Mouse (Mus musculus) CH12.LX (cell line): ENCODE results near the gene Zfp318. TPM values are rescaled to one million over a fixed set of nuclear protein-coding genes. Genes with fewer than 3 reads are reported as not detected.

Experiments used
- DNase-seq: peaks from one replicate; pipeline ENCODE4 v3.0.0-alpha.2; 2013; ENCODE audit errors: extremely low read depth
- H3K27ac ChIP-seq: 2 replicates; pipeline ENCODE4 v1.5.1; 2012; ENCODE audit warnings: low read depth, mild to moderate bottlenecking, control low read depth, moderate library complexity; ENCODE audit not compliant: insufficient read depth
- H3K27me3 ChIP-seq: replicated peaks from 2 replicates; pipeline ENCODE3; 2012; ENCODE audit warnings: inconsistent platforms
- H3K36me3 ChIP-seq, 2 experiments: replicated peaks in 1 of 2; 2 replicates each; pipeline versions ENCODE3 to v1.6.1; 2012; ENCODE audit warnings: inconsistent platforms in 1 of 2, low read length in 1 of 2, mild to moderate bottlenecking in 1 of 2, mixed read lengths in 1 of 2, moderate library complexity in 1 of 2; ENCODE audit not compliant: control insufficient read depth in 1 of 2, insufficient read depth in 1 of 2
- H3K4me1 ChIP-seq, 2 experiments: 2 replicates each; pipeline ENCODE4 v1.6.1; 2012; ENCODE audit warnings: inconsistent platforms in 1 of 2, moderate library complexity in 1 of 2; ENCODE audit not compliant: insufficient read depth in 2 of 2, control insufficient read depth in 1 of 2
- H3K4me2 ChIP-seq: 2 replicates; pipeline ENCODE4 v1.6.1; 2012; ENCODE audit warnings: low read depth, mild to moderate bottlenecking, control low read depth; ENCODE audit not compliant: poor library complexity, insufficient read depth, severe bottlenecking
- H3K4me3 ChIP-seq, 3 experiments: fragments of 150-350 bp in 1 of 3; sonication (generic) in 1 of 3; replicated peaks in 1 of 3; 2 replicates each; pipeline versions ENCODE3 to v1.5.1; 2011 to 2012; ENCODE audit warnings: low read depth in 2 of 3, low read length in 2 of 3, mild to moderate bottlenecking in 2 of 3, moderate library complexity in 2 of 3, control low read depth in 1 of 3, improper control_type of control experiment in 1 of 3, inconsistent platforms in 1 of 3, mixed read lengths in 1 of 3; ENCODE audit not compliant: poor library complexity in 1 of 3
- H3K79me2 ChIP-seq: replicated peaks from 2 replicates; pipeline ENCODE4 v1.6.1; 2012; ENCODE audit warnings: mild to moderate bottlenecking, moderate library complexity; ENCODE audit not compliant: control insufficient read depth, poor library complexity, insufficient read depth, severe bottlenecking; ENCODE audit errors: extremely low read depth
- H3K9ac ChIP-seq: 2 replicates; pipeline ENCODE4 v1.6.1; 2012; ENCODE audit warnings: low read depth, mild to moderate bottlenecking, control low read depth, moderate library complexity; ENCODE audit not compliant: insufficient read depth
- H3K9me3 ChIP-seq: replicated peaks from 2 replicates; pipeline ENCODE3; 2012; ENCODE audit warnings: low read length, inconsistent platforms, mixed read lengths
- CHD2 ChIP-seq: IDR thresholded peaks from 2 replicates; pipeline ENCODE4 v1.6.1; 2011; ENCODE audit warnings: low read length, improper control_type of control experiment
- E2F4 ChIP-seq: IDR thresholded peaks from 2 replicates; pipeline ENCODE4 v1.6.1; 2011; ENCODE audit warnings: low read depth, low read length, improper control_type of control experiment; ENCODE audit not compliant: insufficient replicate concordance
- ETS1 ChIP-seq: conservative IDR thresholded peaks from 2 replicates; pipeline ENCODE4 v1.6.1; 2012; ENCODE audit warnings: low read depth, mild to moderate bottlenecking, inconsistent platforms, low read length, improper control_type of control experiment, moderate library complexity
- IRF4 ChIP-seq: IDR thresholded peaks from 2 replicates; pipeline ENCODE4 v1.6.1; 2014; ENCODE audit warnings: low read depth, mild to moderate bottlenecking, inconsistent platforms, low read length, improper control_type of control experiment
- JUND ChIP-seq: conservative IDR thresholded peaks from 2 replicates; pipeline ENCODE4 v1.6.1; 2011; ENCODE audit warnings: low read depth, low read length, improper control_type of control experiment
- KAT2A ChIP-seq: IDR thresholded peaks from 2 replicates; pipeline ENCODE4 v1.6.1; 2012; ENCODE audit warnings: low read length, improper control_type of control experiment, inconsistent platforms; ENCODE audit not compliant: insufficient replicate concordance
- MAFK ChIP-seq: IDR thresholded peaks from 2 replicates; pipeline ENCODE4 v1.6.1; 2011; ENCODE audit warnings: low read length, improper control_type of control experiment; ENCODE audit not compliant: insufficient replicate concordance
- MAX ChIP-seq: IDR thresholded peaks from 2 replicates; pipeline ENCODE4 v1.6.1; 2011; ENCODE audit warnings: low read length, improper control_type of control experiment
- MEF2A ChIP-seq: IDR thresholded peaks from 2 replicates; pipeline ENCODE4 v1.6.1; 2014; ENCODE audit warnings: low read depth, mild to moderate bottlenecking, inconsistent platforms, low read length, improper control_type of control experiment, borderline replicate concordance
- MXI1 ChIP-seq: IDR thresholded peaks from 2 replicates; pipeline ENCODE4 v1.6.1; 2011; ENCODE audit warnings: mild to moderate bottlenecking, low read depth, low read length, improper control_type of control experiment
- NELFE ChIP-seq: IDR thresholded peaks from 2 replicates; pipeline ENCODE4 v1.6.1; 2011; ENCODE audit warnings: low read depth, low read length, improper control_type of control experiment
- POLR2A ChIP-seq: IDR thresholded peaks from 2 replicates; pipeline ENCODE4 v1.6.1; 2011; ENCODE audit warnings: low read depth, mild to moderate bottlenecking, improper control_type of control experiment, low read length
- POLR2AphosphoS2 ChIP-seq: IDR thresholded peaks from 2 replicates; pipeline ENCODE4 v1.6.1; 2011; ENCODE audit warnings: low read depth, low read length, improper control_type of control experiment
- RAD21 ChIP-seq: IDR thresholded peaks from 2 replicates; pipeline ENCODE4 v1.6.1; 2011; ENCODE audit warnings: low read depth, mild to moderate bottlenecking, low read length, improper control_type of control experiment, moderate library complexity
- SIN3A ChIP-seq: IDR thresholded peaks from 2 replicates; pipeline ENCODE4 v1.6.1; 2012; ENCODE audit warnings: low read length, improper control_type of control experiment, inconsistent platforms
- TBP ChIP-seq: conservative IDR thresholded peaks from 2 replicates; pipeline ENCODE4 v1.6.1; 2011; ENCODE audit warnings: low read depth, low read length, improper control_type of control experiment
- UBTF ChIP-seq: IDR thresholded peaks from 2 replicates; pipeline ENCODE4 v1.6.1; 2012; ENCODE audit warnings: low read depth, mild to moderate bottlenecking, inconsistent platforms, low read length, improper control_type of control experiment, moderate library complexity
- ZC3H11A ChIP-seq: IDR thresholded peaks from 2 replicates; pipeline ENCODE4 v1.6.1; 2012; ENCODE audit warnings: low read depth, mild to moderate bottlenecking, inconsistent platforms, low read length, improper control_type of control experiment
- ZKSCAN1 ChIP-seq: IDR thresholded peaks from 2 replicates; pipeline ENCODE4 v1.6.1; 2012; ENCODE audit warnings: low read depth, inconsistent platforms, low read length, improper control_type of control experiment, borderline replicate concordance
- ZMIZ1 ChIP-seq: IDR thresholded peaks from 2 replicates; pipeline ENCODE4 v1.6.1; 2012; ENCODE audit warnings: low read depth, mild to moderate bottlenecking, inconsistent platforms, low read length, improper control_type of control experiment
- ZNF384 ChIP-seq: IDR thresholded peaks from 2 replicates; pipeline ENCODE4 v1.6.1; 2012; ENCODE audit warnings: low read depth, low read length, improper control_type of control experiment, inconsistent platforms
- dilution Hi-C: fragments of 300-500 bp; cut with MboI; formaldehyde crosslinking; loops from 2 replicates; pipeline ENCODE4 v1.14.3; 2020; ENCODE audit warnings: low sequenced_read_pairs; ENCODE audit not compliant: extremely low pct_unique_long_range_greater_than_20kb, extremely low pct_ligation_motif_present
- in situ Hi-C: fragments of 300-500 bp; cut with MboI; formaldehyde crosslinking; loops from 3 replicates; pipeline ENCODE4 v1.14.3; 2019; ENCODE audit warnings: low sequenced_read_pairs, low pct_ligation_motif_present, low pct_unique_long_range_greater_than_20kb, mixed read lengths
- polyA plus RNA-seq: library from polyadenylated mRNA; unstranded; fragments of >175 nt; gene quantifications from 2 replicates; pipeline ENCODE4 v1.2.1, GENCODE M21; 2012; ENCODE audit warnings: low read depth; ENCODE audit not compliant: insufficient read length
- total RNA-seq, 2 experiments: library from RNA; depleted of rRNA; stranded (reverse); fragments of 300-350 nt in 1 of 2; fragments of >200 nt in 1 of 2; gene quantifications; 2 replicates each; pipeline ENCODE4 v1.2.3; 2012 to 2014

The Zfp318 gene
- total and polyA plus RNA-seq, 3 experiments, result 1.4 to 5.0 (median 2.9) TPM

GRCm38 (mm10) chr17:46341208-46341607, 42.3 kb upstream of the Zfp318 start (continued):
- no peak for TF ChIP-seq KAT2A
- TF ChIP-seq MAX, result no peak
- TF ChIP-seq POLR2AphosphoS2, result no peak
- TF ChIP-seq ZC3H11A, result no peak
- TF ChIP-seq POLR2A, result no peak; the same call in 1 of the 2 replicates
- 0 out of 2 replicates have a peak, but pooled peaks have one; percentile 28 for TF ChIP-seq ETS1
- no peak for TF ChIP-seq E2F4
- TF ChIP-seq MAFK, result no peak
- TF ChIP-seq UBTF, result no peak
- TF ChIP-seq TBP, result 0 out of 2 replicates have a peak, but pooled peaks have one; percentile 34

GRCm38 (mm10) chr17:46351026-46351700, 32.4 kb upstream of the Zfp318 start:
- Histone ChIP-seq H3K36me3 (no peaks in the 10 kb centered on the region), H3K9me3 (peaks cover 7% of the 10 kb centered on the region), H3K27ac (no peak overlapping the region), H3K27me3 (peaks cover 13% of the 10 kb centered on the region), H3K9ac (no peak overlapping the region), H3K4me2 (no peak overlapping the region), H3K4me1 (no peaks in the 10 kb centered on the region), H3K79me2 (no peaks in the 10 kb centered on the region), H3K4me3 (no peak overlapping the region)
- in situ Hi-C loops (no loop called here), dilution Hi-C loops (no loop called here)
- no peak for TF ChIP-seq MEF2A
- no peak for TF ChIP-seq MXI1
- TF ChIP-seq ZMIZ1, result no peak
- TF ChIP-seq JUND, result no peak
- no peak for TF ChIP-seq MAX
- no peak for TF ChIP-seq RAD21
- no peak for TF ChIP-seq ZC3H11A
- no peak for TF ChIP-seq NELFE
- TF ChIP-seq ZNF384, result no peak
- no peak for TF ChIP-seq IRF4
- no peak for TF ChIP-seq KAT2A
- no peak for TF ChIP-seq SIN3A
- no peak for TF ChIP-seq CHD2
- no peak for TF ChIP-seq ZKSCAN1
- DNase-seq, result no peak
